Mouse (Mus musculus): ENCODE measurements around the gene Wdr26. TPM values are rescaled to one million over a fixed set of nuclear protein-coding genes. Genes with fewer than 3 reads are reported as not detected.

Gene Wdr26
- polyA plus RNA-seq (2012; rRNA removed): 31.5 and 32.3 TPM in 2 replicates

GRCm38 (mm10) chr1:181211920-181212633 is at the start of gene Wdr26:
Gene Wdr26 (minus strand): TSS chr1:181212001.

DNA sequence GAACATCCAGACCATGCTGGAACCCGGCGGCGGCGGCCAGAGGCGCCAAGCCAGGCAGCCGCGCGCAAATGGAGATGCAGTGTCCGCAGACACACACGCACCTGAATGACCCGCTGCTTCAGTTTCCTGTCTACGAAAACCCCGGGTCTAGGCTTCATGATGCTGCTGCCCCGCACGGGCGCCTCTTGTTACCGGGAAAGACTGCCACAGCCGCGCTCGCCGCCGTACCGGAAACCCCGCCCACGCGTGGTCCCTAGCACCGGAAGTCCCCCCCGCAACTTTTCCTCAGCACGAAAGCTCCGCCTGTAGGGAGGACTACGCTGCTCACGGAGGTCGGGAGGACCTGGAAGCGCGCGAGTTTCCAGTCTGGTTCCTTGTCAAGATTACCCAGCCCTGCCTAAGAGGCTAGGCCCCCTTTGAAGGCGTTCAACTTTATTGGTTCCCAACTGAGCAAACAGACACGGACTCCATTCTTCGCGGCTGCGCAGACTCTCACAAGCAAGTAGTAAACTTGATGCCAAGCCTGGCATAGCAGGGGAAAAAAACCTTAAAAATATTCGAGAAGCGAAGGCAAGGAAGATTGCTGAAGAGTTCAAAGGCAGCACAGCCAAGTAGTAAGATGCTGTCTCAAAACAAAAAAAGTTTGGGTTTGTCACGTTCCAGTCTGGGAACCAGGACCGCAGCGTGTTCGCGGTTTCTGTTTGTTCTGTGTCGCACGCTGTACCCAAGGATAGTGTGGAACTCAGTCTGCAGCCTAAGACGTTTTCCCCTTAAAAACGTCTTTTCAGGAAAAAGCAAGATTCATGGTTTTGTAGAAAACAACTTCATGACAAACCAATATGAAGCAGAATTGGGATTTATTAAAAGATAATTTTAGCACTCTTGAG is 67.6 kb downstream of the Wdr26 start, which contains the start of the genes Nvl and Cnih4:
TSS of gene Nvl (minus strand) at position 255 of the 887 bp plus-strand sequence.
TSS of gene Cnih4 (plus strand) at position 744 of the 887 bp plus-strand sequence.

Other genes with a start within 250 kb of the Wdr26 start
- gene Ephx1, start 191.1 kb downstream of the Wdr26 start, polyA plus RNA-seq (2012; rRNA removed): 22.7 TPM in 2 replicates
- gene 9130409I23Rik, start 160.8 kb downstream of the Wdr26 start, polyA plus RNA-seq (2012; rRNA removed): not detected in 2 replicates
- gene Nvl, start 67.8 kb downstream of the Wdr26 start, polyA plus RNA-seq (2012; rRNA removed): 5.4 and 5.9 TPM in 2 replicates
- gene Cnih4, start 67.3 kb downstream of the Wdr26 start, polyA plus RNA-seq (2012; rRNA removed): 11.2 and 13.1 TPM in 2 replicates
- 0.08 TPM in 1 of 2 replicates, not detected in the other for gene Cnih3, start 140.6 kb upstream of the Wdr26 start, polyA plus RNA-seq (2012; rRNA removed)